Mouse (Mus musculus) midbrain, postnatal 0 days (tissue): ENCODE measurements around the gene Cluap1. TPM values are rescaled to one million over a fixed set of nuclear protein-coding genes. Genes with fewer than 3 reads are reported as not detected.
A peak's percentile ranks its signal among the peaks of the same experiment; 100 is the strongest.

Experiments used
- ATAC-seq: fragments of 200-750 bp; cut with Nextera tagmentation; 2 replicates; pipeline ENCODE4 v1.8.0; 2017; ENCODE audit warnings: moderate number of reproducible peaks, mild to moderate bottlenecking, moderate TSS enrichment, moderate library complexity; ENCODE audit not compliant: low FRiP score
- DNase-seq: peaks from one replicate; pipeline ENCODE4 v3.0.0-alpha.2; 2015; ENCODE audit warnings: low spot score
- H3K27ac ChIP-seq: fragments of 300-500 bp; sonication (generic); 2 replicates; pipeline ENCODE4 v1.5.1; 2014; ENCODE audit warnings: low read depth, mild to moderate bottlenecking, low read length, mixed read lengths
- H3K27me3 ChIP-seq: fragments of 300-500 bp; sonication (generic); 2 replicates; pipeline ENCODE4 v1.6.1; 2014; ENCODE audit warnings: low read length, control low read depth, mixed read lengths; ENCODE audit not compliant: insufficient read depth
- H3K36me3 ChIP-seq: fragments of 300-500 bp; sonication (generic); 2 replicates; pipeline ENCODE4 v1.6.1; 2014; ENCODE audit warnings: low read length, control low read depth, mixed read lengths; ENCODE audit not compliant: insufficient read depth
- H3K4me1 ChIP-seq: fragments of 300-500 bp; sonication (generic); 2 replicates; pipeline ENCODE4 v1.6.1; 2014; ENCODE audit warnings: mild to moderate bottlenecking, control low read depth, antibody characterized with exemption, low read length, mixed read lengths; ENCODE audit not compliant: insufficient read depth
- H3K4me2 ChIP-seq: fragments of 300-500 bp; sonication (generic); 2 replicates; pipeline ENCODE4 v1.6.1; 2014; ENCODE audit warnings: low read depth, mild to moderate bottlenecking, low read length, mixed read lengths; ENCODE audit not compliant: poor library complexity, severe bottlenecking
- H3K4me3 ChIP-seq: fragments of 300-500 bp; sonication (generic); 2 replicates; pipeline ENCODE4 v1.5.1; 2014; ENCODE audit warnings: low read depth, mild to moderate bottlenecking, low read length, moderate library complexity
- H3K9ac ChIP-seq: fragments of 300-500 bp; sonication (generic); replicated peaks from 2 replicates; pipeline ENCODE4 v1.6.1; 2014; ENCODE audit warnings: mild to moderate bottlenecking, low read length, moderate library complexity, mixed read lengths; ENCODE audit not compliant: poor library complexity, severe bottlenecking
- H3K9me3 ChIP-seq: fragments of 300-500 bp; sonication (generic); 2 replicates; pipeline ENCODE4 v1.6.1; 2016; ENCODE audit warnings: low read length, control low read depth
- CTCF ChIP-seq: IDR thresholded peaks from 2 replicates; pipeline ENCODE4 v1.5.1; 2016; ENCODE audit warnings: antibody characterized with exemption, mild to moderate bottlenecking
- WGBS: fragments of 180-500 bp; shearing (Covaris S2); extraction: QIAGEN DNeasy Blood & Tissue Kit; methylation state at CpG from one replicate; pipeline ENCODE4 v1.1.7; 2014; 5-methylcytosine and 5-hydroxymethylcytosine counted together
- polyA plus RNA-seq: library from polyadenylated mRNA; unstranded; fragments of >200 nt; fragmentation: Nextera tagmentation; extraction: Ambion mirVana; gene quantifications from 2 replicates; pipeline ENCODE4 v1.2.1, GENCODE M21; 2015
- total RNA-seq: library from RNA; depleted of rRNA; stranded (reverse); fragments of >200 nt; gene quantifications from 2 replicates; pipeline ENCODE4 v1.2.3, GENCODE M21; 2014; rRNA removed

Gene Cluap1
- 24.7 and 30.1 TPM in 2 replicates for total RNA-seq
- 44.9 and 49.6 TPM in 2 replicates for polyA plus RNA-seq

- Histone ChIP-seq H3K27me3 (no peaks in the 10 kb centered on the region), H3K36me3 (peaks cover 27% of the 10 kb centered on the region), H3K4me1 (peaks cover 5% of the 10 kb centered on the region; the same call in 1 of the 2 replicates), H3K9ac (peak within 1 kb of the TSS; percentile 73), H3K9me3 (no peaks in the 10 kb centered on the region), H3K27ac (peak within 1 kb of the TSS; percentile 80), H3K4me3 (peak within 1 kb of the TSS; percentile 59), H3K4me2 (peak within 1 kb of the TSS; percentile 74)
- peak; percentile 83 for TF ChIP-seq CTCF
- DNase-seq, result peak; percentile 97
- ATAC-seq, result peak; percentile 96
- under 1% methylated on average over 33 of the region's 33 CpGs for WGBS
These were observed at the start of gene Cluap1, which contains the start of gene 1700037C18Rik for GRCm38 (mm10) chr16:3908537-3909111. Gene Cluap1, plus strand, starts transcription at chr16:3908801. Gene 1700037C18Rik, minus strand, starts transcription at chr16:3908689.

- Histone ChIP-seq H3K27ac (no peak overlapping the region), H3K4me1 (no peaks in the 10 kb centered on the region), H3K4me2 (no peak overlapping the region), H3K9me3 (no peaks in the 10 kb centered on the region), H3K4me3 (no peak overlapping the region), H3K9ac (no peak overlapping the region), H3K36me3 (peaks cover 21% of the 10 kb centered on the region), H3K27me3 (no peaks in the 10 kb centered on the region)
- ATAC-seq (no peak), DNase-seq (no peak)
- WGBS, result 93% methylated on average over 4 of the region's 4 CpGs
- no peak for TF ChIP-seq CTCF
These were observed 49.3 kb upstream of the Cluap1 start for GRCm38 (mm10) chr16:3859254-3859653.

- peak overlapping the region; percentile 58 for H3K4me3 ChIP-seq
- no peaks in the 10 kb centered on the region for H3K9me3 ChIP-seq
- H3K4me1 ChIP-seq, result peaks cover 4% of the 10 kb centered on the region; the same call in 1 of the 2 replicates
- WGBS, result under 1% methylated on average over 16 of the region's 16 CpGs
- peaks cover 8% of the 10 kb centered on the region; the same call in 1 of the 2 replicates for H3K36me3 ChIP-seq
- H3K4me2 ChIP-seq, result peak overlapping the region; percentile 90
- no peak for TF ChIP-seq CTCF
- no peak; the same call in 1 of the 2 replicates for ATAC-seq
- peak overlapping the region; percentile 66 for H3K9ac ChIP-seq
- no peak for DNase-seq
- no peaks in the 10 kb centered on the region for H3K27me3 ChIP-seq
- 0 out of 2 replicates have a peak overlapping the region, but pooled peaks have one; percentile 38 for H3K27ac ChIP-seq
These were observed 36.8 kb upstream of the Cluap1 start for GRCm38 (mm10) chr16:3871815-3872214.

GRCm38 (mm10) chr16:3872216-3873047 is 36.2 kb upstream of the Cluap1 start, which contains the start of gene Naa60:
Gene Naa60, plus strand, starts transcription at chr16:3872375.
- H3K4me3 ChIP-seq, result peak within 1 kb of the TSS; percentile 58
- H3K9ac ChIP-seq, result peak within 1 kb of the TSS; percentile 66
- 4% methylated on average over 47 of the region's 47 CpGs for WGBS
- no peak for TF ChIP-seq CTCF
- peak within 1 kb of the TSS; percentile 73 for H3K27ac ChIP-seq
- DNase-seq (peak; percentile 96), ATAC-seq (peak; percentile 98)
- no peaks in the 10 kb centered on the region for H3K9me3 ChIP-seq
- H3K4me1 ChIP-seq, result peaks cover 4% of the 10 kb centered on the region; the same call in 1 of the 2 replicates
- no peaks in the 10 kb centered on the region for H3K27me3 ChIP-seq
- H3K4me2 ChIP-seq, result peak within 1 kb of the TSS; percentile 90
- H3K36me3 ChIP-seq, result peaks cover 4% of the 10 kb centered on the region; the same call in 1 of the 2 replicates

- ATAC-seq (no peak), DNase-seq (no peak)
- 98% methylated on average over 4 of the region's 4 CpGs for WGBS
- H3K9ac ChIP-seq, result no peak overlapping the region
- H3K27me3 ChIP-seq, result no peaks in the 10 kb centered on the region
- H3K36me3 ChIP-seq, result peaks cover 2% of the 10 kb centered on the region; the same call in 1 of the 2 replicates
- no peak overlapping the region for H3K27ac ChIP-seq
- H3K4me1 ChIP-seq, result peaks cover 4% of the 10 kb centered on the region; the same call in 1 of the 2 replicates
- H3K4me3 ChIP-seq, result no peak overlapping the region
- H3K4me2 ChIP-seq, result no peak overlapping the region
- no peak for TF ChIP-seq CTCF
- no peaks in the 10 kb centered on the region for H3K9me3 ChIP-seq
These were observed 32.3 kb upstream of the Cluap1 start for GRCm38 (mm10) chr16:3876346-3876745.
